7 mouse cellular contexts compared by ENCODE assay signal in the genomic region with DNA sequence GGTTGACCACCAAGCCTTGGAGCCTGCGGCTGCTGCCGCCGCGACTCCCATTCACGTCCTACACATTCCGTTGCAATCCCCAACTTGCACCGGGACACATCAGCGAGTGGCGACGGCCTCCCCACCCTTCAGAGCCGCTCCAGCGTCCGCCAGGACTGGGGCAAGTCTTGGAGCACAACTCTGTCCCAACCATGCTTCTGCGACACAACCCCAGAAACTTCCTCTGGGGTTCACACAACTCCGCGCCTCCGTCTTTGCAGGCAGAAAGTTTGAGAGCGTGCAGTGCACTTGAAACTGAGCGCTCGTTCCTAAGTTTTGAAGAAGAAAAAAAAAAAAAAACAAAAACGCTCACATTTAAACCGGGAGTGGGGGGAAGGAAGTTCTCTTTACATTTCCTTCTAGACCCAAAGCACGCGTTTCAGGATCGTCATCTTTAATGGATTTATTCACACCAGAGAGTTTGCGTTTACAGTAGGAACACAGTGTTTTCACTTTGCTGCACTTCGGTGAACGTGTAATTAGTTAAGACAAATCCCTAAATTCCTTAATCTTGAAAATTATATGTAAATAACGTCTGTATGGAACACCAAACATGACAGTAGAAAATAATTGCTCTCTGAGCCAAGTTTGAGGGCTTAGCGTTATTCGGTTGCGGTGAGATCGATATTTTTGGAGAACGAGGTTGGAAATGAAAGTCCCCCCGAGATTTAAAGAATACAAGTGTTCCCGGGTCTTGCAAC. TPM values are rescaled to one million over a fixed set of nuclear protein-coding genes. Genes with fewer than 3 reads are reported as not detected.
A peak's percentile ranks its signal among the peaks of the same experiment; 100 is the strongest.
DNase-seq lines count a peak whose midpoint lies in the region; ATAC-seq and TF ChIP-seq lines count a peak whose summit lies in the region.

No protein-coding gene starts in this region.

- no peak for TF ChIP-seq POLR2A in ES-Bruce4 (IDR thresholded peaks at IDR 0.05; ENCODE audit: insufficient read depth, low read length)

- no peak for TF ChIP-seq CTCF in ES-Bruce4 (IDR thresholded peaks at IDR 0.05; ENCODE audit: low read depth, low read length)

- no peak overlapping the region for H3K27ac ChIP-seq in ES-Bruce4 (ENCODE audit: insufficient read depth, low read length)
- H3K27ac ChIP-seq in heart, embryonic 14.5 days (replicated peaks in 1 of 2; ENCODE audit: control insufficient read depth in 1 of 2, insufficient read depth in 1 of 2, low read depth in 2 of 2, low read length in 2 of 2): peak overlapping the region; percentile 4 to 94; a peak in 2 of 4 replicates
- peak overlapping the region; percentile 100 for H3K27ac ChIP-seq in midbrain, embryonic 10.5 days (replicated peaks)

- peak; percentile 80 for DNase-seq in A20 (ENCODE audit: low read depth, low spot score)
- peak; percentile 73 for DNase-seq in embryo, embryonic 10.5 days (ENCODE audit: low spot score)
- peak; percentile 58 to 73 for DNase-seq in kidney, postnatal 4 days
- DNase-seq in midbrain, embryonic 10.5 days (ENCODE audit: low spot score): peak; percentile 79
- DNase-seq in spleen, postnatal 10 days (ENCODE audit: low spot score in 2 of 2): peak; percentile 57 to 65

- H3K27me3 ChIP-seq in ES-Bruce4 (ENCODE audit: control insufficient read depth, insufficient read depth, low read length, poor library complexity, severe bottlenecking): peaks cover 4% of the 10 kb centered on the region
- peaks cover 13% of the 10 kb centered on the region; the same call in 1 of the 2 replicates for H3K27me3 ChIP-seq in heart, embryonic 14.5 days (ENCODE audit: control insufficient read depth, insufficient read depth, low read length)
- H3K27me3 ChIP-seq in midbrain, embryonic 10.5 days (ENCODE audit: low read depth, poor library complexity, severe bottlenecking): peaks cover 39% of the 10 kb centered on the region

- no peaks in the 10 kb centered on the region for H3K36me3 ChIP-seq in ES-Bruce4 (ENCODE audit: control insufficient read depth, insufficient read depth, low read length, poor library complexity, severe bottlenecking)
- no peaks in the 10 kb centered on the region for H3K36me3 ChIP-seq in heart, embryonic 14.5 days (ENCODE audit: control insufficient read depth, insufficient read depth, low read length)
- H3K36me3 ChIP-seq in midbrain, embryonic 10.5 days: no peaks in the 10 kb centered on the region

- under 1% methylated on average over 36 of the region's 36 CpGs for WGBS in heart, embryonic 14.5 days
- WGBS in midbrain, embryonic 10.5 days: under 1% methylated on average over 36 of the region's 36 CpGs

- no peak for ATAC-seq in heart, embryonic 14.5 days (ENCODE audit: insufficient number of reproducible peaks, insufficient read depth, low FRiP score, low read depth)

- no peaks in the 10 kb centered on the region for H3K9me3 ChIP-seq in ES-Bruce4 (replicated peaks; ENCODE audit: control insufficient read depth, insufficient read depth, low read length, poor library complexity, severe bottlenecking)
- no peaks in the 10 kb centered on the region for H3K9me3 ChIP-seq in heart, embryonic 14.5 days (ENCODE audit: control insufficient read depth, low read length)
- H3K9me3 ChIP-seq in midbrain, embryonic 10.5 days (replicated peaks): no peaks in the 10 kb centered on the region

- H3K4me2 ChIP-seq in heart, embryonic 14.5 days (ENCODE audit: low read length): peak overlapping the region; percentile 100

- peak overlapping the region; percentile 98 for H3K9ac ChIP-seq in ES-Bruce4 (ENCODE audit: low read depth, poor library complexity, severe bottlenecking)
- H3K9ac ChIP-seq in heart, embryonic 14.5 days (ENCODE audit: low read length): peak overlapping the region; percentile 88

- TF ChIP-seq EP300 in ES-Bruce4 (IDR thresholded peaks at IDR 0.05; ENCODE audit: insufficient read depth, low read depth, low read length): no peak

- H3K4me3 ChIP-seq in ES-Bruce4 (ENCODE audit: low read depth, low read length): peak overlapping the region; percentile 75
- H3K4me3 ChIP-seq in heart, embryonic 14.5 days (ENCODE audit: control insufficient read depth in 1 of 2, insufficient read depth in 1 of 2, low read depth in 1 of 2, low read length in 2 of 2): peak overlapping the region; percentile 63 to 72
- peak overlapping the region; percentile 98 for H3K4me3 ChIP-seq in midbrain, embryonic 10.5 days

- H3K4me1 ChIP-seq in ES-Bruce4 (ENCODE audit: control insufficient read depth, insufficient read depth, low read length): peaks cover 2% of the 10 kb centered on the region
- H3K4me1 ChIP-seq in heart, embryonic 14.5 days (ENCODE audit: control insufficient read depth in 2 of 2, insufficient read depth in 2 of 2, low read length in 2 of 2): peaks cover 5 to 18% of the 10 kb centered on the region in 2 experiments
- H3K4me1 ChIP-seq in midbrain, embryonic 10.5 days: peaks cover 40% of the 10 kb centered on the region

RNA-seq across cellular contexts. Expression of gene Cux1, which starts 0.9 kb away (rescaled TPM):
- polyA plus RNA-seq in ES-Bruce4 (2011; ENCODE audit: insufficient read depth, insufficient read length, low read depth, missing spikeins): 37.0 and 38.0 TPM in 2 replicates
- 71.6 and 76.8 TPM in 2 replicates for polyA plus RNA-seq in heart, embryonic 14.5 days (2014; fragmentation: Nextera tagmentation; extraction: Ambion mirVana)
- 100 and 128 TPM in 2 replicates for polyA plus RNA-seq in midbrain, embryonic 10.5 days (2016; fragmentation: Nextera tagmentation; extraction: Ambion mirVana)
